9 mouse cellular contexts compared by ENCODE assay signal in the genomic region with DNA sequence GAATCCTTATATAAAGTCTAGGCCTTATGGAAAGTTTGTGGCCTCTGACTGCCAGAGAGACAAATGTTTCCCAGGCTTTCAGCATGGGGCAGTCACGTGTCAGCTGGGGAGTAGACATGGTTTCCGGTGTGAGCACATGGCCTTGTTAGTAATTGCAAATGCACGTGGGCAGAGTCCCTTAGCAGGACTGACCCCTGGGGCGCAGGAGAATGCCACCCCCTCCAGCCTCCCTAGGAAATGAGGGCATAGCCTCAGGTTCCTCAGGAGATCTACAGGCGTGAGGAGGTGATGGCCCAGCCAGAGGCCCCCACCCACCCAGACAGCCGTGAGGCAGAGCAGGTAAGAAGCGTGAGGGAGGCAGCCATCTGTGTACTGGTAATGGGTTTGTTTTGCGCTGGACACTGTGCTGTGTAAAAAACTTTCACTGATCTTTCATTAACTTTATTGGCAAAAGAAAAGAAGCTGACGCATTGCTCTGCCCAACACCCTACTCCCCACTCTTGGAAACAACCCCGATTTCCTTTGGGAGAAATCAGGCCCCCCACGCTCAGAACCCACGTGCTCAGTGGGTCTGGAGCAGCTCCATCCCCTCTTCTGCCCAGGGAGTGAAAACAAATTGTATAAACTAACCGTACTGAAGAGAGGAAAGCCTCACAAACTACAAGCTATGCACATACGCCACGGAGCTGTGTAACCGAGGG. TPM values are rescaled to one million over a fixed set of nuclear protein-coding genes. Genes with fewer than 3 reads are reported as not detected.
A peak's percentile ranks its signal among the peaks of the same experiment; 100 is the strongest.
DNase-seq lines count a peak whose midpoint lies in the region; ATAC-seq lines count a peak whose summit lies in the region.
"Had no signal": no experiment of that assay in that cellular context is flagged by ENCODE, and none has a peak within 500 bp of the region (broad histone marks: within the 10 kb centered on the region; RNA-seq: fewer than 3 reads in every experiment).

No protein-coding gene starts in this region.

- 0 out of 2 replicates have a peak overlapping the region, but pooled peaks have one; percentile 16 for H3K27ac ChIP-seq in hindbrain, embryonic 10.5 days
- no peak overlapping the region; the same call in 1 of the 2 replicates for H3K27ac ChIP-seq in hindbrain, embryonic 16.5 days (ENCODE audit: low read depth, low read length)
- H3K27ac ChIP-seq in hindbrain, embryonic 14.5 days, result no peak overlapping the region
- H3K27ac ChIP-seq in limb, embryonic 15.5 days, result peak overlapping the region; percentile 92

- H3K36me3 ChIP-seq in hindbrain, embryonic 10.5 days, result no peaks in the 10 kb centered on the region
- H3K36me3 ChIP-seq in hindbrain, embryonic 16.5 days (ENCODE audit: control insufficient read depth, insufficient read depth, low read length), result no peaks in the 10 kb centered on the region
- H3K36me3 ChIP-seq in hindbrain, embryonic 14.5 days (replicated peaks; ENCODE audit: control insufficient read depth, insufficient read depth), result no peaks in the 10 kb centered on the region
- no peaks in the 10 kb centered on the region for H3K36me3 ChIP-seq in limb, embryonic 15.5 days
- H3K36me3 ChIP-seq: hindbrain, embryonic 15.5 days had no signal

- 62% methylated on average over 16 of the region's 16 CpGs for WGBS in hindbrain, embryonic 10.5 days
- 38% methylated on average over 16 of the region's 16 CpGs for whole genome bisulfite sequencing in hindbrain, embryonic 16.5 days
- WGBS in hindbrain, embryonic 14.5 days, result 42% methylated on average over 16 of the region's 16 CpGs
- 31% methylated on average over 16 of the region's 16 CpGs for WGBS in limb, embryonic 15.5 days

- H3K4me1 ChIP-seq in hindbrain, embryonic 10.5 days (replicated peaks), result peaks cover 40% of the 10 kb centered on the region
- peaks cover 26% of the 10 kb centered on the region for H3K4me1 ChIP-seq in hindbrain, embryonic 16.5 days (ENCODE audit: control insufficient read depth, insufficient read depth, low read depth, low read length)
- H3K4me1 ChIP-seq in hindbrain, embryonic 14.5 days (replicated peaks; ENCODE audit: control insufficient read depth, insufficient read depth, low read length), result peaks cover 24% of the 10 kb centered on the region
- H3K4me1 ChIP-seq in limb, embryonic 15.5 days, result peaks cover 52% of the 10 kb centered on the region

- ATAC-seq in hindbrain, embryonic 16.5 days, result no peak
- ATAC-seq in hindbrain, embryonic 14.5 days (ENCODE audit: low FRiP score), result 0 out of 2 replicates have a peak, but pooled peaks have one; percentile 15
- ATAC-seq in limb, embryonic 15.5 days (ENCODE audit: insufficient number of reproducible peaks, low FRiP score, low TSS enrichment, low read depth), result 0 out of 2 replicates have a peak, but pooled peaks have one; percentile 11
- no peak for ATAC-seq in erythroblast, adult 5-6 weeks (replicated peaks; ENCODE audit: low FRiP score, poor library complexity, severe bottlenecking)

- H3K9me3 ChIP-seq in hindbrain, embryonic 10.5 days, result no peaks in the 10 kb centered on the region
- H3K9me3 ChIP-seq in hindbrain, embryonic 16.5 days (ENCODE audit: control insufficient read depth, low read length), result no peaks in the 10 kb centered on the region
- H3K9me3 ChIP-seq in hindbrain, embryonic 14.5 days (ENCODE audit: control insufficient read depth, low read length), result no peaks in the 10 kb centered on the region
- no peaks in the 10 kb centered on the region for H3K9me3 ChIP-seq in limb, embryonic 15.5 days
- H3K9me3 ChIP-seq: hindbrain, embryonic 15.5 days had no signal

- no peak overlapping the region for H3K4me3 ChIP-seq in hindbrain, embryonic 10.5 days
- H3K4me3 ChIP-seq in hindbrain, embryonic 16.5 days (ENCODE audit: low read length), result no peak overlapping the region
- H3K4me3 ChIP-seq in hindbrain, embryonic 14.5 days (replicated peaks; ENCODE audit: low read length), result no peak overlapping the region
- H3K4me3 ChIP-seq in limb, embryonic 15.5 days, result no peak overlapping the region
- H3K4me3 ChIP-seq: hindbrain, embryonic 15.5 days had no signal

- no peak for DNase-seq in hindbrain, embryonic 10.5 days (ENCODE audit: low spot score)
- DNase-seq in ZHBTc4 (ENCODE audit: low read depth, low spot score), result peak; percentile 20
- no peak for DNase-seq in hindbrain, embryonic 14.5 days (ENCODE audit: low spot score)
- DNase-seq in gastrocnemius, postnatal 4 days (ENCODE audit: low spot score in 2 of 2), result no peak
- no peak for DNase-seq in cerebellum, adult 11-12 months

- no peak overlapping the region for H3K4me2 ChIP-seq in hindbrain, embryonic 16.5 days (ENCODE audit: low read length)
- H3K4me2 ChIP-seq in hindbrain, embryonic 14.5 days (replicated peaks), result no peak overlapping the region
- H3K4me2 ChIP-seq in limb, embryonic 15.5 days, result no peak overlapping the region
- H3K4me2 ChIP-seq: hindbrain, embryonic 15.5 days had no signal

- H3K27me3 ChIP-seq in hindbrain, embryonic 10.5 days (ENCODE audit: insufficient read depth, poor library complexity, severe bottlenecking), result no peaks in the 10 kb centered on the region
- H3K27me3 ChIP-seq in hindbrain, embryonic 16.5 days (replicated peaks; ENCODE audit: control insufficient read depth, insufficient read depth, low read length), result no peaks in the 10 kb centered on the region
- no peaks in the 10 kb centered on the region for H3K27me3 ChIP-seq in hindbrain, embryonic 14.5 days (ENCODE audit: control insufficient read depth, insufficient read depth, low read length)
- H3K27me3 ChIP-seq in limb, embryonic 15.5 days, result no peaks in the 10 kb centered on the region
- H3K27me3 ChIP-seq: hindbrain, embryonic 15.5 days had no signal

- no peak overlapping the region for H3K9ac ChIP-seq in hindbrain, embryonic 16.5 days (ENCODE audit: low read depth, low read length)
- H3K9ac ChIP-seq in hindbrain, embryonic 14.5 days, result no peak overlapping the region
- no peak overlapping the region for H3K9ac ChIP-seq in limb, embryonic 15.5 days
- H3K9ac ChIP-seq: hindbrain, embryonic 15.5 days had no signal

RNA-seq across cellular contexts. Expression of a gene that starts 35.8 kb away (rescaled TPM):
- polyA plus RNA-seq in hindbrain, embryonic 10.5 days (2016; fragmentation: Nextera tagmentation; extraction: Ambion mirVana), result 26.0 and 26.7 TPM in 2 replicates
- polyA plus RNA-seq in hindbrain, embryonic 16.5 days (2015; fragmentation: Nextera tagmentation; extraction: Ambion mirVana), result 13.4 and 20.5 TPM in 2 replicates
- 12.2 and 14.1 TPM in 2 replicates for polyA plus RNA-seq in hindbrain, embryonic 14.5 days (2014; fragmentation: Nextera tagmentation; extraction: Ambion mirVana)
- 112 and 135 TPM in 2 replicates for polyA plus RNA-seq in limb, embryonic 15.5 days (2015; fragmentation: Nextera tagmentation; extraction: Ambion mirVana)
- total RNA-seq in gastrocnemius, postnatal 4 days (2021), result 100 to 1,000 TPM; 356 to 404 TPM
- 1.0 TPM in 1 of 2 replicates, not detected in the other for total RNA-seq in erythroblast, adult 5-6 weeks (2015; ENCODE audit: low replicate concordance)
- total RNA-seq in erythroblast, adult 5-6 weeks (2017; ENCODE audit: low replicate concordance), result 0.70 TPM in 1 of 2 replicates, not detected in the other

RNA-seq across cellular contexts. Expression of a gene that starts 48.6 kb away (rescaled TPM):
- polyA plus RNA-seq in hindbrain, embryonic 10.5 days (2016; fragmentation: Nextera tagmentation; extraction: Ambion mirVana), result 9.6 and 14.5 TPM in 2 replicates
- 65.9 and 68.7 TPM in 2 replicates for polyA plus RNA-seq in hindbrain, embryonic 16.5 days (2015; fragmentation: Nextera tagmentation; extraction: Ambion mirVana)
- 67.2 and 67.5 TPM in 2 replicates for polyA plus RNA-seq in hindbrain, embryonic 14.5 days (2014; fragmentation: Nextera tagmentation; extraction: Ambion mirVana)
- polyA plus RNA-seq in limb, embryonic 15.5 days (2015; fragmentation: Nextera tagmentation; extraction: Ambion mirVana), result 8.5 and 8.8 TPM in 2 replicates
- 1 to 10 TPM; 7.5 to 8.4 TPM for total RNA-seq in gastrocnemius, postnatal 4 days (2021)
- not detected in 2 replicates for total RNA-seq in erythroblast, adult 5-6 weeks (2015; ENCODE audit: low replicate concordance)
- not detected in 2 replicates for total RNA-seq in erythroblast, adult 5-6 weeks (2017; ENCODE audit: low replicate concordance)

Comparison
In these comparisons a context has a peak if more than half of its experiments do, and no peak if none do; other contexts are left out.
1. H3K27ac ChIP-seq: peak in hindbrain, embryonic 10.5 days (single experiment) and limb, embryonic 15.5 days (single experiment); none in hindbrain, embryonic 16.5 days (single experiment) and hindbrain, embryonic 14.5 days (single experiment).
2. ATAC-seq: peak in hindbrain, embryonic 14.5 days (single experiment) and limb, embryonic 15.5 days (single experiment); none in hindbrain, embryonic 16.5 days (single experiment) and erythroblast, adult 5-6 weeks (single experiment).